Mouse (Mus musculus): ENCODE measurements around the gene Rsph9. TPM values are rescaled to one million over a fixed set of nuclear protein-coding genes. Genes with fewer than 3 reads are reported as not detected.
A peak's percentile ranks its signal among the peaks of the same experiment; 100 is the strongest.

Gene Rsph9
- total and polyA plus RNA-seq, 3 experiments = 1.0 to 2.4 (median 1.4) TPM

GRCm38 (mm10) chr17:46115489-46115888, 28.5 kb downstream of the Rsph9 start:
- 40% methylated on average over 2 of the region's 2 CpGs for WGBS
- TF ChIP-seq EP300 (IDR thresholded peaks at IDR 0.05; ENCODE audit: insufficient read depth, low read depth, low read length) = no peak
- no peak for TF ChIP-seq CTCF (IDR thresholded peaks at IDR 0.05)
- TF ChIP-seq POLR2A (IDR thresholded peaks at IDR 0.05; ENCODE audit: insufficient read depth, low read depth, low read length) = no peak
- no peaks in the 10 kb centered on the region for H3K79me2 ChIP-seq (replicated peaks; ENCODE audit: control insufficient read depth, insufficient read depth, low read length)
- intact Hi-C loops (cut with DNase I) = no loop called here
- DNase-seq = no peak
- peaks cover 5% of the 10 kb centered on the region for H3K4me1 ChIP-seq (ENCODE audit: control insufficient read depth, insufficient read depth, low read length)
- no peaks in the 10 kb centered on the region for H3K27me3 ChIP-seq (ENCODE audit: control insufficient read depth, insufficient read depth, low read length)
- H3K4me3 ChIP-seq = no peak overlapping the region
- no peak overlapping the region for H3K9ac ChIP-seq (ENCODE audit: low read depth, low read length)
- peaks cover 3% of the 10 kb centered on the region; the same call in 1 of the 2 replicates for H3K36me3 ChIP-seq (ENCODE audit: control insufficient read depth, insufficient read depth, low read length)
- H3K27ac ChIP-seq = peak overlapping the region; percentile 52

DNA sequence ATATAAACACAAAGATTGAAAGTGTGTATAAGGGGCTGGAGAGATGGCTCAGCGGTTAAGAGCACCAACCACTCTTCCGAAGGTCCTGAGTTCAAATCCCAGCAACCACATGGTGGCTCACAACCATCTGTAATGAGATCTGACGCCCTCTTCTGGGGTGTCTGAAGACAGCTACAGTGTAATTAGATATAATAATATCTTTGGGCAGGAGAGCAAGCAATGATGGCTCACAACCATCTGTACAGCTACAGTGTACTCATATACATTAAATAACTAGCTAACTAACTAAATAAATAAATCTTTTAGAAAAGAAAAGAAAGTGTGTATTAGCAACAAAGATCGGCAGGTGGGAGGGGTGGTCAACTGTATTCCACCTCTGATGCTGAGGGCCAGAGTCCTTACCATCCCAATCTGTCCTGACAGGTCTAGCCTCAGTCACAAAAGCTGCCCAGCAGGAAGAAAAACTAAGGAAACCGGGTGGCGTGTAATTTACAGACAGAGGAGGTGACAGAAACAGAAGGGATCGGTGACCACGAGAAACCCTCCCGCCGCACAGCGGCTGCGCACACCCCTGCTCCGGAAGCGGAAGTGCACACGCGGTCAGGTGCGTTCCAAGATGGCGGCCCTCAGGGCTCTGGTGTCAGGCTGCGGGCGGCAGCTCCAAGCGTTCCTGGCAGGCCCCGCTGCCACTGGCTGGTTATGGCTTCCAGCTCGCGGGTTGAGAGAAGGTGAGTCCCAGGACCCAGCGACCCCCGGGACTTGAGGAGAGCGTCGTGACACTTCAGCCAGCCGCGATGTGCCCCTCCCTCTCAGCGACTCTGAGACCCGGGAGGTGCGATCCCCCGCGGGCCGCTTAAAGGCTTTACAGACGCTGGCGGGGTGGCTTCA, 33.4 kb downstream of the Rsph9 start, which contains the start of gene Mrps18a:
Mrps18a (plus strand) TSS at position 585 of the 888 bp plus-strand sequence.
- intact Hi-C loops (cut with DNase I) = no loop called here
- WGBS = 6% methylated on average over 38 of the region's 38 CpGs
- TF ChIP-seq EP300 (IDR thresholded peaks at IDR 0.05; ENCODE audit: insufficient read depth, low read depth, low read length) (peak; percentile 70; the same call in 1 of the 2 replicates), POLR2A (IDR thresholded peaks at IDR 0.05; ENCODE audit: insufficient read depth, low read depth, low read length) (peak; percentile 93), CTCF (IDR thresholded peaks at IDR 0.05) (no peak)
- Histone ChIP-seq H3K36me3 (ENCODE audit: control insufficient read depth, insufficient read depth, low read length) (peaks cover 3% of the 10 kb centered on the region; the same call in 1 of the 2 replicates), H3K4me1 (ENCODE audit: control insufficient read depth, insufficient read depth, low read length) (peaks cover 2% of the 10 kb centered on the region; the same call in 1 of the 2 replicates), H3K27me3 (ENCODE audit: control insufficient read depth, insufficient read depth, low read length) (no peaks in the 10 kb centered on the region), H3K27ac (peak within 1 kb of the TSS; percentile 73), H3K4me3 (peak within 1 kb of the TSS; percentile 91), H3K9ac (ENCODE audit: low read depth, low read length) (peak within 1 kb of the TSS; percentile 85), H3K79me2 (replicated peaks; ENCODE audit: control insufficient read depth, insufficient read depth, low read length) (no peaks in the 10 kb centered on the region)
- peak; percentile 87 to 88 for DNase-seq

DNA sequence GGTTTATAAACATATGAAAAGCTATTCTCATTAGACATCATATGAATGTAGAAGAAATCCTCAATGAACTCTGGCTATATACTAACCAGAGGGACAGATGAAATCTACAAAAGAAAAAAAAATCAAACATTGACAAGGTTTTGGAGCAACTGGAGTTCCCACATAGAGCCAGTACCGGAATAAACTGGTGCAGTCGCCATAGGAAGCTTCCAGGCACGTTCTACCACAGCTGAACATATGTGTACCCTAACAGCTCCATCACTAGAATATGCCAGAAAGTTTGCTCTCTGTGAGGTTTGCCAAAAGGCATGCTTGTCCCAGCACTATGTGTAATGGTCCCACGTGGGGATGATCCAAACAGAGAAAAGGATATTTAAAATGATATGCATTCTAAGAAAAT, 35.7 kb downstream of the Rsph9 start:
- Histone ChIP-seq H3K27me3 (ENCODE audit: control insufficient read depth, insufficient read depth, low read length) (no peaks in the 10 kb centered on the region), H3K9ac (ENCODE audit: low read depth, low read length) (no peak overlapping the region), H3K4me3 (no peak overlapping the region), H3K27ac (no peak overlapping the region), H3K36me3 (ENCODE audit: control insufficient read depth, insufficient read depth, low read length) (peaks cover 3% of the 10 kb centered on the region; the same call in 1 of the 2 replicates), H3K4me1 (ENCODE audit: control insufficient read depth, insufficient read depth, low read length) (peaks cover 4% of the 10 kb centered on the region; the same call in 1 of the 2 replicates), H3K79me2 (replicated peaks; ENCODE audit: control insufficient read depth, insufficient read depth, low read length) (no peaks in the 10 kb centered on the region)
- intact Hi-C loops (cut with DNase I) = no loop called here
- no peak for DNase-seq
- no peak for TF ChIP-seq CTCF (IDR thresholded peaks at IDR 0.05)
- no peak for TF ChIP-seq POLR2A (IDR thresholded peaks at IDR 0.05; ENCODE audit: insufficient read depth, low read depth, low read length)
- TF ChIP-seq EP300 (IDR thresholded peaks at IDR 0.05; ENCODE audit: insufficient read depth, low read depth, low read length) = no peak
- WGBS = 70% methylated on average over 4 of the region's 4 CpGs

DNA sequence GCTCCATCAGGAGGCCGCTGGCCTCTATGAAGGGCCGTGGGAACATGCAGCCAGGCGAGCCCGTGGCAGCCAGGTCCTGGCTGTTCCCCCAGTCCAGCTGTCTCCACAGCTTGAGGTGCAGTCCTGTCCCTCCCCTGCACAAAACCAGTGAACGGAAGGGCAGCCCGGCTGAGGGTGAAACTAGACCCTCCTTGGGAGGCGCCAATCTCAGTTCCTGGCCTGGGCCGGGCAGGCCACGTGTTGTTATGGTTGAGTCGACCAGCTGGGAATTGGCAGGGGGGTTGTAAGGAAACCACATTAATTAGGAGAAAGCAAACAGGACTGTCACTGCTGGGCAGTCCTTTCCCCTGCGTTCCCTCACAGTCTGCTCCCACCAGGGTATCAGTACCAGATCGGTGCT, 39.5 kb downstream of the Rsph9 start:
- H3K4me3 ChIP-seq = no peak overlapping the region
- peaks cover 4% of the 10 kb centered on the region; the same call in 1 of the 2 replicates for H3K4me1 ChIP-seq (ENCODE audit: control insufficient read depth, insufficient read depth, low read length)
- no peaks in the 10 kb centered on the region for H3K27me3 ChIP-seq (ENCODE audit: control insufficient read depth, insufficient read depth, low read length)
- intact Hi-C loops (cut with DNase I) = no loop called here
- 27% methylated on average over 12 of the region's 12 CpGs for WGBS
- no peaks in the 10 kb centered on the region for H3K79me2 ChIP-seq (replicated peaks; ENCODE audit: control insufficient read depth, insufficient read depth, low read length)
- peak; percentile 66 to 79 for DNase-seq
- H3K9ac ChIP-seq (ENCODE audit: low read depth, low read length) = 0 out of 2 replicates have a peak overlapping the region, but pooled peaks have one; percentile 7
- peak overlapping the region; percentile 64 for H3K27ac ChIP-seq
- no peaks in the 10 kb centered on the region for H3K36me3 ChIP-seq (ENCODE audit: control insufficient read depth, insufficient read depth, low read length)
- TF ChIP-seq EP300 (IDR thresholded peaks at IDR 0.05; ENCODE audit: insufficient read depth, low read depth, low read length) (0 out of 2 replicates have a peak, but pooled peaks have one; percentile 8), CTCF (IDR thresholded peaks at IDR 0.05) (0 out of 2 replicates have a peak, but pooled peaks have one; percentile 3), POLR2A (IDR thresholded peaks at IDR 0.05; ENCODE audit: insufficient read depth, low read depth, low read length) (no peak)

GRCm38 (mm10) chr17:46102608-46103159, 41.3 kb downstream of the Rsph9 start:
- WGBS = 78% methylated on average over 8 of the region's 8 CpGs
- intact Hi-C loops (cut with DNase I) = no loop called here
- H3K27me3 ChIP-seq (ENCODE audit: control insufficient read depth, insufficient read depth, low read length) = no peaks in the 10 kb centered on the region
- H3K27ac ChIP-seq = no peak overlapping the region
- H3K4me1 ChIP-seq (ENCODE audit: control insufficient read depth, insufficient read depth, low read length) = peaks cover 8% of the 10 kb centered on the region; the same call in 1 of the 2 replicates
- H3K36me3 ChIP-seq (ENCODE audit: control insufficient read depth, insufficient read depth, low read length) = no peaks in the 10 kb centered on the region
- H3K9ac ChIP-seq (ENCODE audit: low read depth, low read length) = no peak overlapping the region
- H3K4me3 ChIP-seq = no peak overlapping the region
- no peaks in the 10 kb centered on the region for H3K79me2 ChIP-seq (replicated peaks; ENCODE audit: control insufficient read depth, insufficient read depth, low read length)
- TF ChIP-seq POLR2A (IDR thresholded peaks at IDR 0.05; ENCODE audit: insufficient read depth, low read depth, low read length) (no peak), EP300 (IDR thresholded peaks at IDR 0.05; ENCODE audit: insufficient read depth, low read depth, low read length) (no peak), CTCF (IDR thresholded peaks at IDR 0.05) (no peak)
- DNase-seq = no peak

Measured in heart, adult 2 months (tissue).